Mouse (Mus musculus) monocyte, adult 5-6 weeks (primary cell): Measurements from ENCODE around the gene Clec16a. TPM values are rescaled to one million over a fixed set of nuclear protein-coding genes. Genes with fewer than 3 reads are reported as not detected.

Experiments
- ATAC-seq: fragments of 153-309, 156-312 bp; replicated peaks from 2 replicates; pipeline ENCODE4 v1.8.0; 2017; ENCODE audit warnings: mild to moderate bottlenecking; ENCODE audit not compliant: low TSS enrichment, insufficient number of reproducible peaks, severe bottlenecking, poor library complexity, low FRiP score
- total RNA-seq: library from RNA; stranded (forward); fragments of 200-1000, 200-491, 200-594 nt; gene quantifications from 3 replicates; pipeline ENCODE4 v1.2.3, GENCODE M21; 2017

Clec16a gene
- total RNA-seq, 1 experiment from 2014 or later, result 14.0 TPM

GRCm38 (mm10) chr16:10786782-10787547 lies 241.8 kb downstream of the Clec16a start:
- no peak for ATAC-seq

DNA sequence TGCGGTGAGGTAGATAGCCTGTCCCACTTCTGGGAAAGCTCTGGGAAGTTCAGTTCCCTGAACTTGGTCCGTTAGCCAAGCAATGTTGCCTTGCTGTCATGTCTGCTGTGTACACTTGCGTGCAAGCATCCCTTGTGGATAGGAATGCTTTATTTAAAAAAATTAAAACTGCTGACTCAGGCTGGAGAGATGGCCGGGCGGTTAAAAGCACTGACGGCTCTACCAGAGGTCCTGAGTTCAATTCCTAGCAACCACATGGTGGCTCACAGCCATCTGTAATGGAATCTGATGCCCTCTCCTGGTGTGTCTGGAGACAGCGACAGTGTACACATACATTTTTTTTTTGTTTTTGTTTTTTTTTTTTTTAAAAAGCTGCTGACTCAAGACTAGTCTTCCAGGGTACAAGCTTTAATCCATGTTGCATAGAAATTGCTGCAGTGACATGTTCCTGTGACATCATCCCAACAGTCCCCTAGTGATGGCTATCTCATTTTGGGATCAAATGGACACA lies 242.5 kb downstream of the Clec16a start:
- no peak for ATAC-seq

GRCm38 (mm10) chr16:10788271-10788670 lies 243.1 kb downstream of the Clec16a start, which contains the start of gene Tnp2:
TSS of gene Tnp2 (minus strand) at chr16:10788660.
- no peak for ATAC-seq

DNA sequence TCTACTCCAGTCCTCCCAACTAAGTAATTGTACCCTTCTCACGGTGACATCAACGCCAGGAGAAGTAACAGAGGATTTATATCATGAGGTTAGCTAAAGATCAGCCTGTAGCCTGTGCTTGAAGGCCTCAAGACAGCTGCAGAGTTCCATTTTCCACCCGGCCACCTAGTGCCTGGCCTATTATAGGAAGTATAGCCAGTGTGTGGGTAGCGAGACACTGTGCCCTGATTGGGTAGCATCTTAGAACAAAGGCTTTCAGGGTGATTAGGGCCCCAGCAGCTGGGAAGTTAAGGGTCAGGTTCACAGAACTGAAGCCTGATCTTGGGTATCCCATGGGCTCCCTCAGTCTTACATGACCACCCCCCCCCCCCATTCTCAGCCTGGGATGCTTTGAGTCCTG lies 243.7 kb downstream of the Clec16a start:
- no peak for ATAC-seq

DNA sequence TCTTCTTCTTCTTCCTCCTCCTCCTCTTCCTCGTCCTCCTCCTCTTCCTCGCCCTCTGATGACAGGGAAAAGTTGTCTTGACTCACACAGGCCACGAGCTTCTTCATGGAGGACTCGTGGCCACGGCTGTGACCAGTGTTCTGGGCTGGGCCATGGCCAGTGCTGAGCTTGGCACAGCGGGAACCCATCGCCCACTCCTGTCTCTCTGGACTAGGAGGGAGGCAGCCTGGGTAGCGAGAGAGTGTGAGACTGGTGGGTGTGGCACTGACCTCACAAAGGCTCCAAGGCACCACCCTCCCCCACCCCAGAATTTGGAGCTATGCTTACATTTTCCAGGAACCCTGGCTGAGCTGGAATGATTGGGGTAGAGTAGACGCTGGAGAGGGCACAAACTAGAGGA lies 245.6 kb downstream of the Clec16a start, which contains the start of gene Prm3:
Prm3 (minus strand) TSS at position 213 of the 400 bp plus-strand sequence.
- no peak for ATAC-seq

Other genes starting within 250 kb of the Clec16a start
- not detected in 3 replicates for gene Emp2, start 231.4 kb upstream of the Clec16a start, total RNA-seq
- not detected in 3 replicates for gene Tekt5, start 149.8 kb upstream of the Clec16a start, total RNA-seq
- 49.0 to 60.7 TPM (median 51.0 TPM) in 3 replicates for gene Nubp1, start 133.4 kb upstream of the Clec16a start, total RNA-seq
- gene Tvp23a, start 98.0 kb upstream of the Clec16a start, total RNA-seq, result 0.19 to 0.29 TPM in 2 of 3 replicates, not detected in the other
- 8.5 to 13.2 TPM (median 12.3 TPM) in 3 replicates for gene Ciita, start 65.3 kb upstream of the Clec16a start, total RNA-seq
- gene Dexi, start 2.3 kb upstream of the Clec16a start, total RNA-seq, result 4.7 to 11.4 TPM (median 10.3 TPM) in 3 replicates
- 1.4 to 6.3 TPM (median 1.5 TPM) in 3 replicates for gene Socs1, start 240.2 kb downstream of the Clec16a start, total RNA-seq
- gene Tnp2, start 243.3 kb downstream of the Clec16a start, total RNA-seq, result 6.7 TPM in 1 of 3 replicates, not detected in the others
- not detected in 3 replicates for gene Prm3, start 245.6 kb downstream of the Clec16a start, total RNA-seq